Mouse (Mus musculus) brain, embryonic 14.5 days (tissue): ENCODE measurements at regions not wholly inside any gene's neighbourhood (a gene's known extent, or its start where the extent isn't known, plus 50 kb on each side); places are given as distances from the start of the nearest gene placed in this dataset.

Experiments
- CTCF ChIP-seq: fragments of 200-500 bp; IDR thresholded peaks from 2 replicates; pipeline ENCODE4 v1.5.1; 2012; ENCODE audit warnings: inconsistent platforms, mild to moderate bottlenecking, moderate library complexity, borderline replicate concordance; ENCODE audit not compliant: insufficient read depth, insufficient read length; ENCODE audit errors: extremely low read depth
- POLR2A ChIP-seq: fragments of 200-500 bp; IDR thresholded peaks from 2 replicates; pipeline ENCODE4 v1.6.1; 2012; ENCODE audit warnings: mild to moderate bottlenecking, inconsistent platforms, borderline replicate concordance; ENCODE audit not compliant: poor library complexity, insufficient read depth, insufficient read length, severe bottlenecking; ENCODE audit errors: extremely low read depth

GRCm38 (mm10) chr3:14398676-14399075, 81.8 kb upstream of the Slc7a12 start:
- TF ChIP-seq CTCF = no peak
- TF ChIP-seq POLR2A = no peak
